Mouse (Mus musculus) limb, embryonic 11.5 days (tissue): ENCODE measurements at regions not wholly inside any gene's neighbourhood (a gene's known extent, or its start where the extent isn't known, plus 50 kb on each side); places are given as distances from the start of the nearest gene placed in this dataset.

ENCODE experiments used
- ATAC-seq: fragments of 200-750 bp; cut with Nextera tagmentation; 2 replicates; pipeline ENCODE4 v1.8.0; 2017; ENCODE audit warnings: low read depth; ENCODE audit not compliant: insufficient number of reproducible peaks, low FRiP score, low TSS enrichment
- DNase-seq: peaks from one replicate; pipeline ENCODE4 v3.0.0-alpha.2; 2015; ENCODE audit warnings: low spot score
- H3K27ac ChIP-seq: fragments of 300-500 bp; sonication (generic); replicated peaks from 2 replicates; pipeline ENCODE4 v1.5.1; 2014; ENCODE audit warnings: low read depth, mild to moderate bottlenecking, low read length
- H3K27me3 ChIP-seq: fragments of 300-500 bp; sonication (generic); 2 replicates; pipeline ENCODE4 v1.6.1; 2014; ENCODE audit warnings: mild to moderate bottlenecking, low read length, mixed read lengths; ENCODE audit not compliant: control insufficient read depth, insufficient read depth
- H3K36me3 ChIP-seq: fragments of 300-500 bp; sonication (generic); 2 replicates; pipeline ENCODE4 v1.6.1; 2014; ENCODE audit warnings: mild to moderate bottlenecking, low read length, moderate library complexity, mixed read lengths; ENCODE audit not compliant: control insufficient read depth, insufficient read depth
- H3K4me1 ChIP-seq: fragments of 300-500 bp; sonication (generic); 2 replicates; pipeline ENCODE4 v1.6.1; 2014; ENCODE audit warnings: low read length, mixed read lengths; ENCODE audit not compliant: control insufficient read depth, insufficient read depth
- H3K4me2 ChIP-seq: fragments of 300-500 bp; sonication (generic); 2 replicates; pipeline ENCODE4 v1.6.1; 2014; ENCODE audit warnings: low read depth, mild to moderate bottlenecking, moderate library complexity; ENCODE audit not compliant: severe bottlenecking
- H3K4me3 ChIP-seq: fragments of 300-500 bp; sonication (generic); 2 replicates; pipeline ENCODE4 v1.5.1; 2014; ENCODE audit warnings: low read depth, low read length
- H3K9ac ChIP-seq: fragments of 300-500 bp; sonication (generic); 2 replicates; pipeline ENCODE4 v1.6.1; 2014; ENCODE audit warnings: mild to moderate bottlenecking, low read length
- H3K9me3 ChIP-seq: fragments of 300-500 bp; sonication (generic); 2 replicates; pipeline ENCODE4 v1.6.1; 2016; ENCODE audit warnings: low read length; ENCODE audit not compliant: control insufficient read depth
- WGBS: fragments of 180-500 bp; shearing (Covaris S2); extraction: QIAGEN DNeasy Blood & Tissue Kit; methylation state at CpG from one replicate; pipeline ENCODE4 v1.1.7; 2014; 5-methylcytosine and 5-hydroxymethylcytosine counted together

- Histone ChIP-seq H3K27me3 (no peaks in the 10 kb centered on the region), H3K4me1 (no peaks in the 10 kb centered on the region), H3K27ac (no peak overlapping the region), H3K9ac (no peak overlapping the region), H3K4me3 (no peak overlapping the region), H3K4me2 (no peak overlapping the region), H3K9me3 (no peaks in the 10 kb centered on the region), H3K36me3 (no peaks in the 10 kb centered on the region)
- DNase-seq: no peak
- no peak for ATAC-seq
- WGBS: 88% methylated on average over 5 of the region's 5 CpGs
These were observed 253.8 kb downstream of the Bckdhb start for GRCm38 (mm10) chr9:84178705-84179104.

GRCm38 (mm10) chr9:84179238-84179637 is 254.3 kb downstream of the Bckdhb start:
- 77% methylated on average over 4 of the region's 4 CpGs for WGBS
- no peak for ATAC-seq

DNA sequence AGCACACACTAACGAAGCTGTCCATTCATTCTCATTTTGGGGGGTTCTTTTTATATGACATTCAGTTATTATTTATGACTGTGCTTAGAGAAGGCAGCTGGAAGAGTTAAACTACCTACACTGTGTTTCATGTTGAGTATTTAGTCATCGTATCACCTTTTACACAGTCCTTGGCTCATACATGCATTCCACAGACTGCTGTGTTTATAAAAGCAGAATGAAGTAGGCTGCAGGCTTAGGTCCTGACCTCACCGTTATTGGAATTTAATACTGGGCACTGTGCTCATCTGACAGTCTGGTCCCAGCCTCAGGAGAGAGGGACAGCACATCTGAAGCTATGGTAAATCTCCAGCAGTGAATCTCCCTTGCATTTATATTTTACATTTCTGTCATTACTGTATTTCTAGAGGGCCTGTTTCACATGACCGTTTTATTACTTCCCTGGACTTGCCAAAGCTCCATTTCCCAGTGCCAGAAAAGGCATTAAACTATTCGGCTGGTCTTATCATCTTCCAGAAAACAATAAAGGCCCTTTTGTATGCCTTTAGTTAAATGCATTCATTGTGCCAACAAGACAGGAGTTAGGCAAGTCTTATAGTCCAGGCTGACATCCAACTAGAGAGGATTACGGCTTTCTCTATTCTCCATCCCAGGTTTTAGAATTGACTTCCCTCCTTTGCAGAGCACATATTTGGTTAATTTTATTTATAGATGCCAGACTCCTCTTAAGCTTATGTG is 258.9 kb downstream of the Bckdhb start:
- DNase-seq: no peak
- 78% methylated on average over 6 of the region's 6 CpGs for WGBS

More at GRCm38 (mm10) chr9:84179238-84179637, 254.3 kb downstream of the Bckdhb start:
- DNase-seq: no peak
- Histone ChIP-seq H3K27ac (no peak overlapping the region), H3K9me3 (no peaks in the 10 kb centered on the region), H3K27me3 (no peaks in the 10 kb centered on the region), H3K9ac (no peak overlapping the region), H3K4me3 (no peak overlapping the region), H3K4me2 (no peak overlapping the region), H3K4me1 (no peaks in the 10 kb centered on the region), H3K36me3 (no peaks in the 10 kb centered on the region)

GRCm38 (mm10) chr9:84187531-84187930 is 262.6 kb downstream of the Bckdhb start:
- DNase-seq (no peak), ATAC-seq (no peak)
- Histone ChIP-seq H3K4me2 (no peak overlapping the region), H3K9ac (no peak overlapping the region), H3K9me3 (no peaks in the 10 kb centered on the region), H3K4me3 (no peak overlapping the region), H3K27ac (no peak overlapping the region), H3K4me1 (no peaks in the 10 kb centered on the region), H3K27me3 (no peaks in the 10 kb centered on the region), H3K36me3 (no peaks in the 10 kb centered on the region)
- WGBS: 79% methylated on average over 3 of the region's 3 CpGs

More for the DNA sequence above, 258.9 kb downstream of the Bckdhb start:
- ATAC-seq: no peak
- Histone ChIP-seq H3K4me3 (no peak overlapping the region), H3K4me2 (no peak overlapping the region), H3K9ac (no peak overlapping the region), H3K27ac (no peak overlapping the region), H3K36me3 (no peaks in the 10 kb centered on the region), H3K9me3 (no peaks in the 10 kb centered on the region), H3K4me1 (no peaks in the 10 kb centered on the region), H3K27me3 (no peaks in the 10 kb centered on the region)

GRCm38 (mm10) chr9:84193405-84193804 is 268.5 kb downstream of the Bckdhb start:
- Histone ChIP-seq H3K9me3 (no peaks in the 10 kb centered on the region), H3K36me3 (no peaks in the 10 kb centered on the region), H3K4me2 (no peak overlapping the region), H3K4me1 (no peaks in the 10 kb centered on the region), H3K27me3 (no peaks in the 10 kb centered on the region), H3K9ac (no peak overlapping the region), H3K4me3 (no peak overlapping the region), H3K27ac (no peak overlapping the region)
- DNase-seq: no peak
- no peak for ATAC-seq
- 62% methylated on average over 1 of the region's 1 CpGs for WGBS

GRCm38 (mm10) chr9:84194716-84195115 is 269.8 kb downstream of the Bckdhb start:
- no peaks in the 10 kb centered on the region for H3K36me3 ChIP-seq
- H3K9me3 ChIP-seq: no peaks in the 10 kb centered on the region
- H3K4me2 ChIP-seq: no peak overlapping the region
- H3K27me3 ChIP-seq: no peaks in the 10 kb centered on the region
- WGBS: 88% methylated on average over 4 of the region's 4 CpGs
- no peak for DNase-seq
- H3K27ac ChIP-seq: no peak overlapping the region
- no peak overlapping the region for H3K4me3 ChIP-seq
- ATAC-seq: no peak
- no peak overlapping the region for H3K9ac ChIP-seq
- no peaks in the 10 kb centered on the region for H3K4me1 ChIP-seq

DNA sequence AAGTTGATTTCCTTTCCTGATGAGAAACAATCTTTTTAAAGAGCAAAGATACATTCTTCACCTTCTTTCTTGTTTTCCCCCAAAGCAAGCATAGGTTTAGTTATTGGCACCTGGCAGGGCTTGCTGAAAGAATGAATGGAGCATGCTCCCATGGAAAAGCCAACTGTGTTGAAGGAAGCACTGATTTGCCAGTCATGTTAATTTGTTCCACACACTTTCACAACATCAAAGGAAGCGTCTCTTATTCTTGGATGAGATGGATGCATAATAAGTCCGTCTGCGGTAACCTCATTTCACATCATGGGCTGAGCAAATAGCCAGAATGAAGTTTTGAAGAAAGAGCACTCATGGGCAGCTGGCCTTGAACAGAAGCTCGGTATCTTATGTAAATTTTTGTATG is 270.4 kb downstream of the Bckdhb start:
- H3K4me2 ChIP-seq: no peak overlapping the region
- WGBS: 90% methylated on average over 4 of the region's 4 CpGs
- H3K4me1 ChIP-seq: no peaks in the 10 kb centered on the region
- DNase-seq: no peak
- H3K27me3 ChIP-seq: no peaks in the 10 kb centered on the region
- no peaks in the 10 kb centered on the region for H3K36me3 ChIP-seq
- H3K27ac ChIP-seq: no peak overlapping the region
- no peaks in the 10 kb centered on the region for H3K9me3 ChIP-seq
- H3K4me3 ChIP-seq: no peak overlapping the region
- no peak overlapping the region for H3K9ac ChIP-seq
- ATAC-seq: no peak

DNA sequence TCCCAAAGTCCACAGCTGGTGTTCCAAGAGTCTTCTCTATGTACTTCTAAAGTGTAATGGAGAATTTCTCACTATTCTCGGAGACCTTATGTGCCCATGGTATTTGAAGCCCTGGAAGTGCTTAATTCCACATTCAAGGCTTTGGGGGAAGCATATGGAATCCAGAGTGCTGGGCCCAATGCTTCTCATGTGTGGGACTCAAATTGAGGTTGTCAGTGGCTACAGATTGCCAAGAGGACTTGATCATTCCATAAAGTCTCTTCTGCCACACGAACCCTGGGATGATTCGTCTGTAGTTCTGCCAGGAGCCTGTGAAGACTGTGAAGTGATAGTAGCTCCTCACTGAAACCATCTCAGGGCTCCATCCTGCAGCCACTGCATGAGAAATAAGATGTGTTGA is 275.3 kb downstream of the Bckdhb start:
- Histone ChIP-seq H3K27ac (no peak overlapping the region), H3K9ac (no peak overlapping the region), H3K4me2 (no peak overlapping the region), H3K9me3 (no peaks in the 10 kb centered on the region), H3K4me1 (no peaks in the 10 kb centered on the region), H3K27me3 (no peaks in the 10 kb centered on the region), H3K4me3 (no peak overlapping the region), H3K36me3 (no peaks in the 10 kb centered on the region)
- 86% methylated on average over 3 of the region's 3 CpGs for WGBS
- DNase-seq (no peak), ATAC-seq (no peak)

DNA sequence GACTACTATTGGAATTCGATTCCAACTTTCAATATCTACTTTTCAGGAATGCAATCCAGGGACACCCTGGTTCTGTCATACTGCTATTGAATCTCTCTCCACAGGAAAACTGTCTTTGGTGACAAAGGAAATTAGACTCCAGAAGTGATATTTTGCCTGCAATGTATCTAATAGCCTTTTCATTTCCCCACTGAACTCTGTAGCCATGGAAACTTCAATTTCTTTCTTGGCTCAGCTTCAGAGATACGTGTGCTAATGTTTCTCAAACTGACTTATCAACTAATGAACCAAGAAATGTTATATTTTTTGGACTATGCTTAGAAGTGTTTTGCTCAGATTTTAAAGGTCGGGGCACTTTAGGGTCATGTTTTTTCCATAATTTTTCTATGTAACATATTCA is 279.1 kb downstream of the Bckdhb start:
- WGBS: 85% methylated on average over 3 of the region's 3 CpGs
- no peak for ATAC-seq

More for the DNA sequence above, 279.1 kb downstream of the Bckdhb start:
- Histone ChIP-seq H3K4me3 (no peak overlapping the region), H3K4me1 (no peaks in the 10 kb centered on the region), H3K9me3 (no peaks in the 10 kb centered on the region), H3K27ac (no peak overlapping the region), H3K9ac (no peak overlapping the region), H3K27me3 (no peaks in the 10 kb centered on the region), H3K36me3 (no peaks in the 10 kb centered on the region), H3K4me2 (no peak overlapping the region)
- no peak for DNase-seq
